Mouse (Mus musculus): ENCODE measurements around the gene Ppp5c. TPM values are rescaled to one million over a fixed set of nuclear protein-coding genes. Genes with fewer than 3 reads are reported as not detected.
A peak's percentile ranks its signal among the peaks of the same experiment; 100 is the strongest.

Gene Ppp5c
- polyA plus RNA-seq, 1 experiment from 2014 or later = 61.2 TPM

DNA sequence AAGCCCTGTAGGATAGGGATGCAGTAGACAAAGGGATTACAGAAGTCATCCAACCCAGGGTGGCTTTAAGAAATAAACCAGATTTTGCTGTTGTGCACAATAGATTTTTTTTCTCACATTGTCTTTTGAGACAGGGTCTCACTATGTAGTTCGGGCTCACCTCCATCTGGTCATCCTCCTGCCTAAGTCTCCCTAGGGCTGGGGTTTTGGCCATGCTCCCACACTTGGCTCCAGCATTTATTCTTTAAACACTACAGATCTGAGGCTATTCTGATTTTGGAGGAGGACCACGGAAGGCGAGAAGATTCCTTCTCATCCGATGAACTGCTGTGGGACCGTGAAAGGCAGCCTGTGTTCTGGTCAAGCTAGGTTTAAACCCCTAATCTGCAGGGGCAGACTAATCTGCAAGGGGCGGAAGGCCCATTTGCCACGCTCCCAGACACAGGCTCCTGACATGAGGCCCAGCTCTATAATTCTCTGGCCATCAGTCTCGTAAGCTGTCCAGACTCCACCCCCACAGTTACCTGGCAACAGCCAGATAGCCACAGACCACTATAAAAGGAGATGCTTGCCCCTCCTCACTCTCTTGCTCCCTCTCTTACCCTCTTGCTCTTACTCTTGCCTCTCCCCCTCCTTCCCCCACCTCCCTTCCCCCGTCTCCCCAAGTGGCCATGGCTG, 10.4 kb upstream of the Ppp5c start:
- H3K27ac ChIP-seq = no peak overlapping the region
- H3K79me2 ChIP-seq (ENCODE audit: inconsistent target) = no peaks in the 10 kb centered on the region
- no peaks in the 10 kb centered on the region for H3K36me3 ChIP-seq (ENCODE audit: inconsistent target)
- no peak overlapping the region for H3K4me3 ChIP-seq (ENCODE audit: inconsistent target)
- 90% methylated on average over 9 of the region's 9 CpGs for WGBS (ENCODE audit: missing documents)

DNA sequence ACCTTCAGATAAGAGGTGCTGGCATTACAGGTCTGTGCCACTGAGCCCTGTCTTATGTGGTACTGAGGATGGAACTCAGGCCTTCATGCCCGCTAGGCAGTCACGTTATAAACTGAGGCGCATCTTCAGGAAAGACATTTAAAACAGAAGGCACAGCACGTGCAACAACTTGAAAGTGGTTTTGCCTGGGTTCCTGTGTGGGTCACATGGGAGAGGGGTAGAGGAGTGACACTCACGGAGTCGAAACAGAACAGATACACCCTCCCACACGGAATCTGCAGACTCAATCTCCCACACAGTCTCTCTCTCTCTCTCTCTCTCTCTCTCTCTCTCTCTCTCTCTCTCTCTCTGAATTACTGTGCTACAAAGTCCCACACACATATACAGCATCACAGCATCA, 2.5 kb upstream of the Ppp5c start:
- peaks cover 21% of the 10 kb centered on the region for H3K79me2 ChIP-seq (ENCODE audit: inconsistent target)
- no peak overlapping the region for H3K27ac ChIP-seq
- WGBS (ENCODE audit: missing documents) = 73% methylated on average over 6 of the region's 7 CpGs
- H3K4me3 ChIP-seq (ENCODE audit: inconsistent target) = no peak overlapping the region
- H3K36me3 ChIP-seq (ENCODE audit: inconsistent target) = no peaks in the 10 kb centered on the region

DNA sequence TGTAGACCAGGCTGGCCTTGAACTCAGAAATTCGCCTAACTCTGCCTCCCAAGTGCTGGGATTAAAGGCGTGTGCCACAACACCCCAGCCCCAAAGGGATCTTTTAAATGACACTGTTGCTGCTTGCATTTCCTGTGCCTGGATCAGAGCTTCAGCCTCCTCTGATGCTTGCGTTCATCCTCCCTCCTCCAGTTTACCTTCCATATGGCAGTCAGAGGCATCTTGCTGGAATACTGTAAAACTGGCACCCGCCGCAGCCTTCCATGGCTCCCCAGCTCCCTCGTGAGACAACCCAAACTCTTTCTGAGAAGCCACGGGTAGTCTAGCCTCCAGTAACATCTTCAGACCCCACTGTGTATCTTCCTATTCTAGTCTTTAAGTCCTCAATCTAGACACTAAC, 1.2 kb upstream of the Ppp5c start:
- Histone ChIP-seq H3K79me2 (ENCODE audit: inconsistent target) (peaks cover 34% of the 10 kb centered on the region), H3K4me3 (ENCODE audit: inconsistent target) (no peak overlapping the region), H3K36me3 (ENCODE audit: inconsistent target) (no peaks in the 10 kb centered on the region), H3K27ac (no peak overlapping the region)
- WGBS (ENCODE audit: missing documents) = 93% methylated on average over 7 of the region's 7 CpGs

DNA sequence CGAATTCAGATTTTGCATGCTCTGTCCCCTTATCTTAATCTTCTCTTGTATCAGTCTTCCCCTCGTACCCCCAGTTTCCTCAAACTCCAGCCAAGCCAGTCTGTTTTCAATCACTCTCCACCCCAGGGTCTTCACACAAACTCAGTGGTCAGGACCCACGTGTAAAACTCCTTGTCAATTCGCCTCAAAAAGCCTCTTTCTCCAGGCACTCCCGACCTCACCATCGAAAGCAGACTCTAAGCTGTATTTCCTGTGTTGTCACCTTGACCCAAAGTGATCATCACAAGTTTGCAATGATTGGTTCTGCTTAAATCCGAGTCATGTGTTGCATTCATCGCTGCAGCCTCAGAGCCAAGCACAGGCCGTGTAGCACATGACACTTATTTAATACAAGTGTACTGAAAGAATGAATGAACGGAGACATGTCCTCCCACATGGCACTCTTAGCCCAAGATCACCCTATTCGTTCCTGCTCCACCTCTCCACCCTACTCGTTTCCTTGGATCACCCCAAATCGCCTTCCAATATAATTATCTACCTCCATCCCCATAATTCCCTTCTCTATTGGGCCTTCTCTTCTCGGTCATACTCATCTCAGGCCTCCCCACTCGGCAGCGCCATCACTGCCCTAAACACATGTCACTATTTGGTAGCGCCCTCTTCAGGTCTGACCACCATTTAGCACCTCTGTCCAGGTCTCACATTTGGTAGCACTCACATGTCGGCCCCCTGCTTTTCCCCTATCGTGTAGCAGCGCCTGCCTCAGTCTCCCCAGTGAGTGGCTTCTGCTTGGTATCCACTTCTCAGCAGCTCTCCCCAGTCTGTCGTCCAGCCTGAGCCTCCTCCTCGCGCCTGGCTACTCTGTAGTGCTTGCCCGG, 775 bp downstream of the Ppp5c start:
- Histone ChIP-seq H3K27ac (peak overlapping the region; percentile 94), H3K79me2 (ENCODE audit: inconsistent target) (peaks cover 54% of the 10 kb centered on the region), H3K4me3 (ENCODE audit: inconsistent target) (peak overlapping the region; percentile 74), H3K36me3 (ENCODE audit: inconsistent target) (peaks cover 2% of the 10 kb centered on the region; the same call in 1 of the 2 replicates)
- under 1% methylated on average over 24 of the region's 24 CpGs for WGBS (ENCODE audit: missing documents)

DNA sequence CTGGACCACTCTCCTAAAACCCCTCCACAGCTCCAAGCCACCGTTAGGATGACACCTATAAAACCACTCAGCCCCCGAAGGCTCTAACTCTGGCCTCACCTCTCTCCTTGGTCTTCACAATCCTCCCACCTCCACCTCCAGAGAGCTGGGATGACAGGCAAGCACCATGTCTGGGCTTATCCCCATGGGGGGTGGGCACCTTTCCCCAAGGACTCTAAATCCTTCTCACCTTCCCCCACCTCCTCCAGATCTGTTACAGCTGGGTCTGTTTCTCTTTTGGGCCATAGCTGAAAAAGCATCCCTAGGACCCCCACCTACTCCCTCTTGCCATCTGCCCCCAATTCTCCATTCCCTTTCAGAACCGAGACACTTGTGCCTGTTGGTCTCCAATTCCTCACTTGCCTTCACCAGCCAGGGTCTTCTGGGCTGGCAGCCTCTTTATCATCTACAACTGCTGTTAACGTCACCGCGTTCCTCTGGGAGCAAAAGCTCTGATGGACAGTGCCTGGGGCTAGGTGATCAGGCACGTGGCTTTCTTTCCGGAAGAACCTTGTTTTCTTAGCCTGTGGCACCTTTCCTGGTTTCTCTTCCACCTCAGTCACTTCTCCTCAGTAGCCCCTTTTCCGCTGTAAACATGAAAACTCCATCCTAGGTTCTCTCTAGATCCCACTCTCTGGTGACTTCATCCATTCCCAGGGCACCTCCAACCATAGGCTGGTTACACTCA, 1.7 kb downstream of the Ppp5c start:
- Histone ChIP-seq H3K79me2 (ENCODE audit: inconsistent target) (peaks cover 63% of the 10 kb centered on the region), H3K27ac (peak overlapping the region; percentile 94), H3K4me3 (ENCODE audit: inconsistent target) (peak overlapping the region; percentile 74), H3K36me3 (ENCODE audit: inconsistent target) (peaks cover 10% of the 10 kb centered on the region)
- WGBS (ENCODE audit: missing documents) = 49% methylated on average over 9 of the region's 9 CpGs

DNA sequence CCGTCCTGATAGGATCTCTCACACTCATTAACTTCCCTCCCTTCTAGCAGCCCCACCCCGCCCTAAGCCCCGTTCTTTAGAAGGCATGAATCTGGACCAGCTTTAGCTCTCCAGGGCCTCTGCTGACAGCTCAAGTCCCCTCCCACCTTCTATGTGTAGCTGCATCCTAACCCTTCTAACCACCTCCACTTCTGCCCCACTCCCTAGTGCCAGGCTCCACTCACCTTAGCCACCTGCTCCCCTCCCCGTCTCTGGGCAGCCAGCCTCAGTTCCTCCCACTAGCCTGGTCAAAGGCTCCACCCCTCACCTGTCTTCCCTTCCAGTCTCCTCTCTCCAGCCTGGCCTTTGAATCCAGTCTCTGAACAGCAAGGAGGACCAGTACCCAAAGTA, 2.2 kb downstream of the Ppp5c start:
- Histone ChIP-seq H3K79me2 (ENCODE audit: inconsistent target) (peaks cover 68% of the 10 kb centered on the region), H3K36me3 (ENCODE audit: inconsistent target) (peaks cover 16% of the 10 kb centered on the region), H3K27ac (peak overlapping the region; percentile 94), H3K4me3 (ENCODE audit: inconsistent target) (peak overlapping the region; percentile 74; the same call in 1 of the 2 replicates)
- 38% methylated on average over 4 of the region's 4 CpGs for WGBS (ENCODE audit: missing documents)

DNA sequence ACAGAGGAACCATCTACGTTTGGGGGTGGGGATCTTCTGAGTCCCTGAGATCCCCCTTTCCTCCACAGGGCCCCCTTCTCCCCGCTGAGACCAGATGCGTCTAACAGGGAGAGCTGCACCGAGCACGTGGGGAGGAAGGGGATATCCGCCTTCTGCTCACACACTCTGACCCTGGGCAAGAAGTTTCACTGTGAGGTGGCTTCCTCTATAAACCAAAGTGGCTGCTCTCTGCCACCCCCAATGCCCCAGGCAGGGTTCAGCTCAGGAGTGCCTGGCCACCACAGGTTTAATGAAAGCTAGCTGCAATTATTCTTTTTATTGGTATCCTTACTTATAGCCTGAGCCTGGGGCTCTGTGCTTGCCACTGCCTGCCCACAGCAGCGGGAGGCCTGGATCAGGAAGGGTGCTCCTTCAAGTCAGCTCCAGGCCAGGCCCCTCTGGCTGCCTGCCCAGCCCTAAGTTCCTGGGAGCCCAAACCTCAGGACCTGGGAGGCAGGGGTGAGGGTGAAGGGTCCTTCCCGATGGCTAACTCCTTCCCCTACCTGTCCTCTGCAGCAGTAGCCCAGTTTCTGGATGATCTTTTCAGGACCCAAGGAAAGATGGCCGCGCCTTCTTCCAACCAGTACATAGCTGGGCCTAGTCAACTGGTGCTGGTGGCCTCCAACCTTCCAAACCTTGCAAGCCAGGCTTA, 2.8 kb downstream of the Ppp5c start:
- Histone ChIP-seq H3K36me3 (ENCODE audit: inconsistent target) (peaks cover 21% of the 10 kb centered on the region), H3K27ac (peak overlapping the region; percentile 94), H3K4me3 (ENCODE audit: inconsistent target) (peak overlapping the region; percentile 74), H3K79me2 (ENCODE audit: inconsistent target) (peaks cover 74% of the 10 kb centered on the region)
- 21% methylated on average over 10 of the region's 10 CpGs for WGBS (ENCODE audit: missing documents)

DNA sequence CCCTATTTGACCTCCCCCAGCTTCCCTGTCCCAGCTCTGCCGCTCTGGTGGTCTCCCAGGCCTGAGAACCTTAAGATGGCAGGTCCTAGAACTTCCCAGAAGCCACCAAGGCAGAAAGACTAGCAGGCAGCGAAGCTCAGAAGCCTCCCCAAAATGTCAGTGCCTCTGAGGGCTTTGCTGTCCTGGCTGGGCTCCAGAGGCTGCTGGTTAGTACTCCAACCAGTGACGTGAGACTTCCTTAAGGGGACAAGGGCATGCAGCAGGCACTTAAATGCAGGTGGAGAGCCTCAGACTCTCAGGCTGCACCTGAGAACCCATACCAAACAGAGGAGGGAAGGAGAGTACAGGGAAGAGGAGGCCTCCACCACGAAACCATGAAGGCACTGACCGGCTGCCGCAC, 3.6 kb downstream of the Ppp5c start:
- 9% methylated on average over 6 of the region's 6 CpGs for WGBS (ENCODE audit: missing documents)
- peaks cover 82% of the 10 kb centered on the region for H3K79me2 ChIP-seq (ENCODE audit: inconsistent target)
- H3K4me3 ChIP-seq (ENCODE audit: inconsistent target) = peak overlapping the region; percentile 74
- H3K27ac ChIP-seq = peak overlapping the region; percentile 94
- peaks cover 22% of the 10 kb centered on the region for H3K36me3 ChIP-seq (ENCODE audit: inconsistent target)

DNA sequence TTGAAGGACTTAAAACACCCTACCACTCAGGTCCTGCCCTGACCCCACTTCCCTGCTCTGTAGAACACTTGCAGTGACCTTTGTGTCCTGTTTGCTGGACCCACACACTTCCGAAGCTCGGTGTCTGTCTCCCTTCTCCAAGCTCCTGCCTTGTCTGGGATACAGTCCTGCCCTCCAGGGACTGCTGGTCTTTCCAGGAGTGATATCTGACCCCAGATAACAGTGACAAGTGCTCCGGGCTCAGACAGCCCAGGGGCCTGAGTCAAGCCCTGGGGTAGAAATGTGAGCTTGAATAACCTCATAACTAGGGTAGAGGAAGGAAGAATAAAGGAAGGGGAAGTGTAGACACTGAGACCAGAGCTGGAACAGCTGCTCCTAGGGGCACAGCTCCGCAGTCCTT, 4.0 kb downstream of the Ppp5c start:
- peaks cover 22% of the 10 kb centered on the region for H3K36me3 ChIP-seq (ENCODE audit: inconsistent target)
- WGBS (ENCODE audit: missing documents) = 47% methylated on average over 4 of the region's 4 CpGs
- peaks cover 86% of the 10 kb centered on the region for H3K79me2 ChIP-seq (ENCODE audit: inconsistent target)
- H3K27ac ChIP-seq = peak overlapping the region; percentile 94
- H3K4me3 ChIP-seq (ENCODE audit: inconsistent target) = peak overlapping the region; percentile 74

DNA sequence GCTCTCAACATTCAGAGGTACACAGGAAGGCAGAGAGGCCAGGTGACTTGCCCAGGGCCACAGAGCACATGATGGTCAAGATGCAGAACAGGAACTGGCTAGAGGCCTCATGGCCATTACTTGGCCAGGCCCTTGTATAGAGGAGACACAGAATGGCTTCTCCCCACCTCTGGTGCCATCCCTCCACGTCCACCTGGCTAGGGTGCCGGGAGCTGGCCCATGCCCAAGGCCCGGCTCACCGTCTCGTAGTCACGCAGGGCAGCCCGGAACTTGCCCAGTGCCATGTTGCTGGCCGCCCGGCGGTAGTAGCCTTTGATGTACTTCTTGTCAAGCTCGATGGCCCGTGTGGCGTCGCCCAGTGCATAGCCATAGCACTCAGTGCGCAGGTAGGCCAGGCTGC, 5.5 kb downstream of the Ppp5c start:
- Histone ChIP-seq H3K4me3 (ENCODE audit: inconsistent target) (no peak overlapping the region), H3K79me2 (ENCODE audit: inconsistent target) (peaks cover 100% of the 10 kb centered on the region), H3K27ac (no peak overlapping the region), H3K36me3 (ENCODE audit: inconsistent target) (peaks cover 29% of the 10 kb centered on the region)
- WGBS (ENCODE audit: missing documents) = 93% methylated on average over 15 of the region's 15 CpGs

DNA sequence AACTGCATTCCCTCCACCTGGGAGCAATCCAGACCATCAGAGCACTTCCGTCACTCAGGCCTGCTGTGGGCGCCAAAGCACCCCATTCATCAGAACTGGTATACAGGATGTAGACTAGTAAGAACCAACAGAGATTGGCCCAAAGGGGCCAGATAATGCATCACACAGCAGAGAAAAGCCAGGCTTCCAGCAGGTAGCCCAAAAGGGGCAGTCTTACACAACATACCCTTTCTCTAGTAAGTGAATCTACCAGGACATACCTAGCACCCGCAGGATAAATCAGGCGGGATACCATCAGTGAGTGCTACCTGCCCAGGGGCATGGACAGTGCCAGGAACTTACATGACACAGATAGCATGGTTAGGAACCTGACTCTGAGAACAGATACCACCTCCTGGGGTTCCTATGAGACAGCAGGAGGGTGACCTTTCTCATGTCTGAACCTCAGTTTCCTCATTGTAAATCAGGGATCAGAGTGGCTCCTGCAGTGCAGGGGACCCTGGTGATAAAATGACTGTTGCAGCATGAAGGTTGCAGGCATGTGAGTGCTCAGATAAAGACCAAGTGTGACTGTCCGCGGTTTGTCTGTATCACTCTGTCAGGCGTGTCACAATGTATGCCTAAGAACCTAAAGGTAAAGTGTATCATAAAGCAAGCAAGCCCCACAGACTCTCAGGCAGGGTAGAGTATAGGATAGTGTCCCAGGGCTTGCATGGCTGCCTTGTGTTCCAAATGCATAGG, 8.1 kb downstream of the Ppp5c start:
- H3K27ac ChIP-seq = no peak overlapping the region
- peaks cover 54% of the 10 kb centered on the region for H3K36me3 ChIP-seq (ENCODE audit: inconsistent target)
- WGBS (ENCODE audit: missing documents) = 94% methylated on average over 7 of the region's 7 CpGs
- H3K79me2 ChIP-seq (ENCODE audit: inconsistent target) = peaks cover 80% of the 10 kb centered on the region
- no peak overlapping the region for H3K4me3 ChIP-seq (ENCODE audit: inconsistent target)

DNA sequence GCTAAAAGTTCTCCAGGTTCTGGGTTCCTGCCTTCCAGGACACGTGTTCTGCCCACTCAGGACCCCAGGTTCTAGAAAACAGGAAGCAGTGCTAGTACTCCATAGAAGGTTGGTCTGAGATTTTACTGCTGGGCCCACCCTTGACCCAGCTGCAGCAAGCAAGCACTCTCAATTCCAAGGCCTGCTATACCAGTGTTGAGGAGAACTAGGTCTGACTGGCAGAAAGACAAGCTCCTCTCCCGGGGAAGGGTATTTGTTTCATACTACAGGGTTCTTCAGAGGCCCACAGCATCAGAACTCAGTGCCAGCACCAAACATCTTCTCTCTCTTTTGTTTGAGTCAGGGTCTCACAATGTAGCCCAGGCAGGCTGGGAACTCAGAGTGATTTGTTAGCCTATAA, 9.8 kb downstream of the Ppp5c start:
- Histone ChIP-seq H3K36me3 (ENCODE audit: inconsistent target) (peaks cover 71% of the 10 kb centered on the region), H3K79me2 (ENCODE audit: inconsistent target) (peaks cover 63% of the 10 kb centered on the region), H3K4me3 (ENCODE audit: inconsistent target) (no peak overlapping the region), H3K27ac (no peak overlapping the region)
- 86% methylated on average over 2 of the region's 2 CpGs for WGBS (ENCODE audit: missing documents)

DNA sequence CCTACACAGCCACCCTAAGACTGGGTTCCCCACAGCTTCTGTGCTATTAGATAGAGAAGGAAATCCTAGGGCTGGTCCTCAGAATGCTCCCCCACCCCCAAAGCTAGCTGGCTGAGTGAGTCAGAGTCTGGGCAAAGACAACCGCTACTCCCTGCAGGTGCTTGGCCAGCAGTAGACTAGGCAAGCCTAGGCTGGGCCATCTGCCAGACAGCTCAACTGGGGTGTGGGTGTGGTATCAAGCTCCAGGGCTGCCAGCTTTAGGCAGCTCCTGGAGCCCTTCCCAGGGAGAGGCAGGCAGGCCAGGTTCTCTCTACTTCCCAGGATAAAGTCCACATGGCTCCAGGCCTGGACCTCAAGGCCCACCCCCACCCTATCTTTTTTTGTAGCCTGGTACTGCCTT, 10.7 kb downstream of the Ppp5c start:
- H3K79me2 ChIP-seq (ENCODE audit: inconsistent target) = peaks cover 55% of the 10 kb centered on the region
- WGBS (ENCODE audit: missing documents) = 100% methylated on average over 1 of the region's 1 CpGs
- no peak overlapping the region for H3K27ac ChIP-seq
- H3K4me3 ChIP-seq (ENCODE audit: inconsistent target) = no peak overlapping the region
- peaks cover 78% of the 10 kb centered on the region for H3K36me3 ChIP-seq (ENCODE audit: inconsistent target)

DNA sequence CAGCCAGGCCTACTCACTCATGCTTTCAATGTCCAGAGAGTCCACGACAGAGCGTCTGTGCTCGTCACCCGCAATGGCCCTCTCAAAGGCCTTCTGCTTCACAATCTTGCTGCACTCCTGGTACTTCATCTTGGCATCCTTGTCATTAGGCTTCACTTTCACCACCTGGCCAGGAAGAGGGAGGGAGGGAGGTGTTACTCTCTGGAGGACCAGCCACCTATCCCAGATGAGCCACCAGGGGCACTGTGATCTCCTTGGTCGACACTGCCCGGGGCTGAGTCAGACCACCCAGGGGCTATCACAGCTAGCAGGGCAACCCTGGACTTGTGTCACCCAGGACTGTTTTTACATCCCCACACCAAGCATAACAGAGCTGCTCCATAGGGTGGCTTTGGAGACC, 12.3 kb downstream of the Ppp5c start:
- WGBS (ENCODE audit: missing documents) = 94% methylated on average over 6 of the region's 6 CpGs
- H3K79me2 ChIP-seq (ENCODE audit: inconsistent target) = peaks cover 38% of the 10 kb centered on the region
- no peak overlapping the region for H3K4me3 ChIP-seq (ENCODE audit: inconsistent target)
- peaks cover 77% of the 10 kb centered on the region for H3K36me3 ChIP-seq (ENCODE audit: inconsistent target)
- no peak overlapping the region for H3K27ac ChIP-seq

All from macrophage (primary cell).